Mouse (Mus musculus): ENCODE data around the gene Spred2. TPM values are rescaled to one million over a fixed set of nuclear protein-coding genes. Genes with fewer than 3 reads are reported as not detected.
A peak's percentile ranks its signal among the peaks of the same experiment; 100 is the strongest.

Spred2 gene
- polyA plus RNA-seq, 1 experiment from 2014 or later: 5.4 TPM

DNA sequence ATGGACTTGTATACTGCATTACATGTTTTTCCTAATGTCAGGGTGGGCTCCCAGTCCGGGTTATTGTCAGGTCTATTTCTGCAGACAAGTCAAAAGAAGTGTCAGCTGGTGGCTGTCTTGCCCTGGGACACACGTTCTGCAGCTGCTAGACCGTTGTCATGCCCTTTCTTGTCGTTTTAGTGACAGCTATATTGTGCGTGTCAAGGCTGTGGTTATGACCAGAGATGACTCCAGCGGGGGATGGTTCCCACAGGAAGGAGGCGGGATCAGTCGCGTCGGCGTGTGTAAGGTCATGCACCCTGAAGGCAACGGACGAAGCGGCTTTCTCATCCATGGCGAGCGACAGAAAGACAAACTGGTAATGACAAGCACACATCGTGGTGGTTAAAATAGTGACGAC, 73.8 kb downstream of the Spred2 start:
- Histone ChIP-seq H3K4me3 (ENCODE audit: low read depth, low read length) (no peak overlapping the region), H3K4me1 (ENCODE audit: control insufficient read depth, insufficient read depth, low read length) (no peaks in the 10 kb centered on the region), H3K36me3 (ENCODE audit: control insufficient read depth, insufficient read depth, low read length) (no peaks in the 10 kb centered on the region), H3K4me2 (ENCODE audit: low read length) (no peak overlapping the region), H3K27me3 (replicated peaks; ENCODE audit: control insufficient read depth, insufficient read depth, low read length) (no peaks in the 10 kb centered on the region), H3K9me3 (replicated peaks; ENCODE audit: control insufficient read depth, low read length) (no peaks in the 10 kb centered on the region), H3K9ac (ENCODE audit: low read length) (no peak overlapping the region), H3K27ac (ENCODE audit: low read depth, low read length) (no peak overlapping the region)
- no peak for DNase-seq (ENCODE audit: low spot score)
- WGBS: 89% methylated on average over 18 of the region's 18 CpGs
- ATAC-seq: no peak

DNA sequence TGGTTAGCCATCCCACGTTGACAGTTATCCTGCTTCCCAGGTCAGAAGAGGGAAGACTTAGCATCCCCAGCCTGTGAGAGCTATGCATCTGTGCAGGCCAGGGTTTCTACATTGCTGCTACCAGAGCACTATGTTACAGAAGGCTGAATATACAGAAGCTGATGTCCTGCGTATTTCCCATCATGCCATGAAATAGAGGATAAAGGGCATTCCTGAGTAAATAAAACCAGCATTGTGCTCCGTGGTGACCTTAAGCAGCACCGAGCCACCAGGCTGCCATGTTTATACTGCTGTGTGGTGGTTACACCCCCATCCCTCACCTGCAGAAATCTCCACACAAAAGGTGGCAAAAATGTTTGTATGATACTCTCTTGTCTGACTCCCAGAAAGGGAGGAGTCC, 78.7 kb downstream of the Spred2 start:
- Histone ChIP-seq H3K27ac (ENCODE audit: low read depth, low read length) (no peak overlapping the region), H3K4me2 (ENCODE audit: low read length) (no peak overlapping the region), H3K4me1 (ENCODE audit: control insufficient read depth, insufficient read depth, low read length) (no peaks in the 10 kb centered on the region), H3K9me3 (replicated peaks; ENCODE audit: control insufficient read depth, low read length) (no peaks in the 10 kb centered on the region), H3K27me3 (replicated peaks; ENCODE audit: control insufficient read depth, insufficient read depth, low read length) (no peaks in the 10 kb centered on the region), H3K4me3 (ENCODE audit: low read depth, low read length) (no peak overlapping the region), H3K36me3 (ENCODE audit: control insufficient read depth, insufficient read depth, low read length) (0 out of 2 replicates have a peak, but pooled peaks cover 9% of the 10 kb centered on the region), H3K9ac (ENCODE audit: low read length) (no peak overlapping the region)
- DNase-seq (ENCODE audit: low spot score) (no peak), ATAC-seq (no peak)
- WGBS: 86% methylated on average over 4 of the region's 4 CpGs

DNA sequence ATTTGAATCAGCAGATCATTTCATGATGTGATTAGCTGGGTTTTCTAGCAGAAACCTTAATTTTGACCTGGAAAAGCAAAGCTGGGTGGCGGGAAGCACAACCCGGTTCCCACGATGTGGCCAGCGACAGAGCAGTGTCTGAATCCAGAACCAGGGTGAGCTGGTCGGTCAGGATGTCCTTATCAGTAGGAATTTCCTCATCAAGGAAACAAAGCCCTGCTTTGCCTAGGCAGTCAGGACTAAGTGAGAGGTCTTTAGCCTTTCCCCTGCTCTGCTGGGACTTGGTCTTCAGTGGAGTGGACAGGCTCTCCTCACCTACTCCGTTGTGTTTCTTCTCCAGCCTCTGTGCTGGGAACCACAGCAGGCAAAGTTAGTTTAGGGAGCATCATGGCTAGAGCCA, 83.5 kb downstream of the Spred2 start:
- H3K4me1 ChIP-seq (ENCODE audit: control insufficient read depth, insufficient read depth, low read length): no peaks in the 10 kb centered on the region
- no peak overlapping the region for H3K9ac ChIP-seq (ENCODE audit: low read length)
- 95% methylated on average over 6 of the region's 6 CpGs for WGBS
- no peak overlapping the region for H3K4me2 ChIP-seq (ENCODE audit: low read length)
- no peak for ATAC-seq
- H3K27me3 ChIP-seq (replicated peaks; ENCODE audit: control insufficient read depth, insufficient read depth, low read length): no peaks in the 10 kb centered on the region
- no peaks in the 10 kb centered on the region for H3K9me3 ChIP-seq (replicated peaks; ENCODE audit: control insufficient read depth, low read length)
- peaks cover 30% of the 10 kb centered on the region for H3K36me3 ChIP-seq (ENCODE audit: control insufficient read depth, insufficient read depth, low read length)
- no peak for DNase-seq (ENCODE audit: low spot score)
- H3K27ac ChIP-seq (ENCODE audit: low read depth, low read length): no peak overlapping the region
- H3K4me3 ChIP-seq (ENCODE audit: low read depth, low read length): no peak overlapping the region

DNA sequence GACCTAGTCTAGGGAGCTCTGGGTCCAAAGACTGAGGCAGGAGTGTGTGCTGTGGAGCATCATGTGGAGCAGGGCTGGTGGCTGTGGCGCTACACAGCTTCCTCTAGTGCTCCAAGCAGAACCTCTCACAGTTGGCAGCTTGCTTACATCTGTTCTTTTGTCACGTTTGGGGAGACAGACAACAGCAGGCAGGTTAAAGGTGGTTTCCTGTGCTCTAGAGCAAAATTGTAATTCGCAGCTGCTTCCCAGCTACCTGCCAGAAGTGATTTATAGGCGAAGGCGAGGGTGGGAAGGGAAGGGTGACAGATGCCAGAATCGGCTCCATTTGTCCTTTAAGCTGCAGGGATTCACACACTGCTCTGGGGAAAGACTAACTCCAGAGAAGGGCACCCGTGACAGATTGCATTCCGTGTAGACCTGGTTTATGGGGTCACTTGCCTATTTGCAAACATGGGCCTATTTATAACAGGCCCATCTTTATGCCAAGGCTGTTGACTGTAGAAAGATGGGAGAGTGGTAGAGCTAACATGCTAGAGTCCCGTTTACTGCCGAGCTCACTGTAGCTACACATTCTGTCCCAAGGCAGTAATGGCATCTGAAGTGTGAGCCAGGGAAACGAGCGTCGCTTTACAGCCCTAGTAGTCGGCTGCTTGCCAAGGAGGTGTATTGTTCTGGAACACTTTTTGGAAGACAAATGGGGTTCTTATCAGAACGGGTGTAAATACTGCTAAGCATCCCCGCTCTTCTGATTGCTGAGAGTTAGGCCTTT, 87.2 kb downstream of the Spred2 start:
- no peak overlapping the region for H3K4me2 ChIP-seq (ENCODE audit: low read length)
- ATAC-seq (peak; percentile 48; the same call in 1 of the 2 replicates), DNase-seq (ENCODE audit: low spot score) (peak; percentile 31)
- H3K27me3 ChIP-seq (replicated peaks; ENCODE audit: control insufficient read depth, insufficient read depth, low read length): no peaks in the 10 kb centered on the region
- no peak overlapping the region for H3K27ac ChIP-seq (ENCODE audit: low read depth, low read length)
- no peak overlapping the region for H3K9ac ChIP-seq (ENCODE audit: low read length)
- H3K4me3 ChIP-seq (ENCODE audit: low read depth, low read length): no peak overlapping the region
- peaks cover 22% of the 10 kb centered on the region for H3K36me3 ChIP-seq (ENCODE audit: control insufficient read depth, insufficient read depth, low read length)
- H3K4me1 ChIP-seq (ENCODE audit: control insufficient read depth, insufficient read depth, low read length): no peaks in the 10 kb centered on the region
- H3K9me3 ChIP-seq (replicated peaks; ENCODE audit: control insufficient read depth, low read length): no peaks in the 10 kb centered on the region
- 76% methylated on average over 16 of the region's 16 CpGs for WGBS

DNA sequence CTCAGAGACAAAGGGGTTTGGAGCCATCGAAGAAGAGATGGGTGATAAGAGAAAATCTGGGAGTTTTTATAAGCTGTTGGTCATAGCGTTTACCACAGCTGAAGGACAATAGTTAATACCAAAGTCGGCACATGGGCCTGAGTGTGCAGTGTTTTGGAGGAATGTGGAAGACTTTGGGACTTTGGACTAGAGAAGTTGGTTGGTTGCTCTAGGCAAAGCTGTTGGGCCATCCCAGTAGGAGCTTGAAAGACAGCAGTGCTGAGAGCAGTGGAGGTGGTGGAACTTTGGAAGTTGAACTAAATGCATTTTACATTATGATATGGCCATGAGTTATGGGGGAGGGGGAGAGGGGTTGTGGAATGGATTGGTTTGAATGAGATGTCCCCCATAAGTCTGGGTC, 89.2 kb downstream of the Spred2 start:
- 97% methylated on average over 3 of the region's 3 CpGs for WGBS
- no peak overlapping the region for H3K9ac ChIP-seq (ENCODE audit: low read length)
- no peaks in the 10 kb centered on the region for H3K4me1 ChIP-seq (ENCODE audit: control insufficient read depth, insufficient read depth, low read length)
- DNase-seq (ENCODE audit: low spot score) (no peak), ATAC-seq (no peak)
- H3K27me3 ChIP-seq (replicated peaks; ENCODE audit: control insufficient read depth, insufficient read depth, low read length): no peaks in the 10 kb centered on the region
- no peak overlapping the region for H3K4me2 ChIP-seq (ENCODE audit: low read length)
- H3K4me3 ChIP-seq (ENCODE audit: low read depth, low read length): no peak overlapping the region
- peaks cover 26% of the 10 kb centered on the region for H3K36me3 ChIP-seq (ENCODE audit: control insufficient read depth, insufficient read depth, low read length)
- 0 out of 2 replicates have a peak, but pooled peaks cover 3% of the 10 kb centered on the region for H3K9me3 ChIP-seq (replicated peaks; ENCODE audit: control insufficient read depth, low read length)
- H3K27ac ChIP-seq (ENCODE audit: low read depth, low read length): no peak overlapping the region

DNA sequence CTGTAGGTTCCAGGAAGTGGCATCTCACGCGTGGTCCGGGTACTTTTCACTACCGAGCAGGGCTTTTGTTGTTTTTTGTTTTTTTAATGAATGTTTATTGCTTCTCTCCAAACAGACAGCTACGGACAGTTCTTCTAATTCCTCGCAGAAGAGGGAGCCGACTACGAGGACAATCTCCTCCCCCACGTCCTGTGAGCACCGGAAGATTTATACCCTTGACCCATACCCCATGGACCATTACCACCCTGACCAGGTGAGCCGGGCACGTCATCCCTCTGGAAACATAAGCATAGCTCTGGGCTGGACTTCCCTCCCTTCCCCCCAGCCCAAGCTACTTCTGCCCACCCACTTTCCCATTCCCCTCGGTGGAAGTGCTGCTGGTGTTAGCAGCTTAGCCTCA, 93.8 kb downstream of the Spred2 start:
- no peak overlapping the region for H3K4me3 ChIP-seq (ENCODE audit: low read depth, low read length)
- H3K27ac ChIP-seq (ENCODE audit: low read depth, low read length): no peak overlapping the region
- H3K9me3 ChIP-seq (replicated peaks; ENCODE audit: control insufficient read depth, low read length): peaks cover 26% of the 10 kb centered on the region
- WGBS: 98% methylated on average over 13 of the region's 13 CpGs
- no peaks in the 10 kb centered on the region for H3K4me1 ChIP-seq (ENCODE audit: control insufficient read depth, insufficient read depth, low read length)
- peaks cover 44% of the 10 kb centered on the region for H3K36me3 ChIP-seq (ENCODE audit: control insufficient read depth, insufficient read depth, low read length)
- no peak overlapping the region for H3K9ac ChIP-seq (ENCODE audit: low read length)
- H3K27me3 ChIP-seq (replicated peaks; ENCODE audit: control insufficient read depth, insufficient read depth, low read length): no peaks in the 10 kb centered on the region
- ATAC-seq: no peak
- no peak for DNase-seq (ENCODE audit: low spot score)
- H3K4me2 ChIP-seq (ENCODE audit: low read length): no peak overlapping the region

DNA sequence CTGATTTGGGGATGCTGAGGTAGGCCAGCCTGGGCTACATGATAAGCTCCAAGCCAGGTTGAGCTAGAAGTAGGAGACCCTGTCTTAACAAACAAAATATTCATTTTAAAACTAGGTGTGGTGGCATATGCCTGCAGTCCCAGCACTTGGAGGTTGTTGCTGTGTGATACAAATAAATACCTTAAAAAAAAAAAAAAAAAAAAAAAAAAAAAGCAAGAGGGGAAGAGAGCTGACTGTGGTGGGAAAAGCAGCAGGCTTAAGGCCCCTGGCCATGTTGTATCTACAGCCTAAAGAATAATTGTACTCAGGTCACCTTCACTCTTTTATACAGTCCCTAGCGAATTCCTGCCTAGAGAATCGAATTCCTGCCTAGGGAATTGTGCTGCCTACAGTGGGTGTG, 94.7 kb downstream of the Spred2 start:
- H3K9ac ChIP-seq (ENCODE audit: low read length): no peak overlapping the region
- H3K4me3 ChIP-seq (ENCODE audit: low read depth, low read length): no peak overlapping the region
- DNase-seq (ENCODE audit: low spot score) (no peak), ATAC-seq (no peak)
- peaks cover 44% of the 10 kb centered on the region for H3K36me3 ChIP-seq (ENCODE audit: control insufficient read depth, insufficient read depth, low read length)
- H3K4me1 ChIP-seq (ENCODE audit: control insufficient read depth, insufficient read depth, low read length): no peaks in the 10 kb centered on the region
- peaks cover 26% of the 10 kb centered on the region for H3K9me3 ChIP-seq (replicated peaks; ENCODE audit: control insufficient read depth, low read length)
- H3K27me3 ChIP-seq (replicated peaks; ENCODE audit: control insufficient read depth, insufficient read depth, low read length): no peaks in the 10 kb centered on the region
- WGBS: 100% methylated on average over 2 of the region's 2 CpGs
- H3K27ac ChIP-seq (ENCODE audit: low read depth, low read length): no peak overlapping the region
- H3K4me2 ChIP-seq (ENCODE audit: low read length): no peak overlapping the region

DNA sequence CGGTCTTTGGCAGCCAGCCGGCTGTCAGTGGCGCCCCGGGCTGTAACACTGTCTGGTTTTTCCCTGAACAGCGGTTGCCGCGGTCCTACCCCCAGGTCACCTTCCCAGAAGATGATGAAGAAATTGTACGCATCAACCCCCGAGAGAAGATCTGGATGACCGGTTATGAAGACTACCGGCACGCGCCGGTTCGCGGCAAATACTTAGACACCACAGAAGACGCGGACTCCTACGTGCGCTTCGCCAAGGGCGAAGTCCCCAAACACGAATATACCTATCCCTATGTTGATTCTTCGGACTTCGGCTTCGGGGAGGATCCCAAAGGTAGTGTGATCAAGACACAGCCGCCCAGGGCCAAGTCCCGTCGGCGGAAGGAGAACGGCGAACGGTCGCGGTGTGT, 96.5 kb downstream of the Spred2 start:
- H3K27ac ChIP-seq (ENCODE audit: low read depth, low read length): no peak overlapping the region
- H3K27me3 ChIP-seq (replicated peaks; ENCODE audit: control insufficient read depth, insufficient read depth, low read length): no peaks in the 10 kb centered on the region
- peaks cover 26% of the 10 kb centered on the region for H3K9me3 ChIP-seq (replicated peaks; ENCODE audit: control insufficient read depth, low read length)
- 98% methylated on average over 35 of the region's 35 CpGs for WGBS
- H3K36me3 ChIP-seq (ENCODE audit: control insufficient read depth, insufficient read depth, low read length): peaks cover 48% of the 10 kb centered on the region
- H3K9ac ChIP-seq (ENCODE audit: low read length): no peak overlapping the region
- H3K4me3 ChIP-seq (ENCODE audit: low read depth, low read length): no peak overlapping the region
- no peak for ATAC-seq
- DNase-seq (ENCODE audit: low spot score): no peak
- H3K4me1 ChIP-seq (ENCODE audit: control insufficient read depth, insufficient read depth, low read length): no peaks in the 10 kb centered on the region
- no peak overlapping the region for H3K4me2 ChIP-seq (ENCODE audit: low read length)

DNA sequence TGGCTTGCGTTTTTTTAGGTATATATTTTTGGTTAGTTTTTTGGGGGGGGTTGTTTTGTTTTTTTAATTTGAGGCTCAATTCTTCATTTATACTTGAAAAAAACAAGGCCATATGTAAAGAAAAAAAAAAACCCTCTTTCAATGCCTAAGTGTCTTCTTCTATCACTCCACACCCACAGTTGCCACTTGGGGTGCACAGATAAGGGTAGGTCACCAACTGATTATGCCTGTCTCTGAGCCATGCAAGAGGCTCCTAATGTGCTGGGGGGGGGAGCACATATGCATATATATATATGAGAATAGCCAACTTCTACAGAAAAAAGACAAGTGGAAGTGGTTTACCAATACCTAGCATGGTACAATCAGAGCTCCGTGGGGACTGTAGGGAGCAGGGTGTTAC, 98.3 kb downstream of the Spred2 start:
- H3K9me3 ChIP-seq (replicated peaks; ENCODE audit: control insufficient read depth, low read length): peaks cover 26% of the 10 kb centered on the region
- no peak for ATAC-seq
- 95% methylated on average over 2 of the region's 2 CpGs for WGBS

More for the DNA sequence above, 98.3 kb downstream of the Spred2 start:
- Histone ChIP-seq H3K9ac (ENCODE audit: low read length) (no peak overlapping the region), H3K4me3 (ENCODE audit: low read depth, low read length) (no peak overlapping the region), H3K4me2 (ENCODE audit: low read length) (no peak overlapping the region), H3K27me3 (replicated peaks; ENCODE audit: control insufficient read depth, insufficient read depth, low read length) (no peaks in the 10 kb centered on the region), H3K27ac (ENCODE audit: low read depth, low read length) (no peak overlapping the region), H3K36me3 (ENCODE audit: control insufficient read depth, insufficient read depth, low read length) (peaks cover 48% of the 10 kb centered on the region), H3K4me1 (ENCODE audit: control insufficient read depth, insufficient read depth, low read length) (no peaks in the 10 kb centered on the region)
- no peak for DNase-seq (ENCODE audit: low spot score)
